Mouse (Mus musculus) brain, embryonic 14.5 days (tissue): ENCODE measurements at regions not wholly inside any gene's neighbourhood (a gene's known extent, or its start where the extent isn't known, plus 50 kb on each side); places are given as distances from the start of the nearest gene placed in this dataset.

Source experiments
- CTCF ChIP-seq: fragments of 200-500 bp; IDR thresholded peaks from 2 replicates; pipeline ENCODE4 v1.5.1; 2012; ENCODE audit warnings: inconsistent platforms, mild to moderate bottlenecking, moderate library complexity, borderline replicate concordance; ENCODE audit not compliant: insufficient read depth, insufficient read length; ENCODE audit errors: extremely low read depth
- POLR2A ChIP-seq: fragments of 200-500 bp; IDR thresholded peaks from 2 replicates; pipeline ENCODE4 v1.6.1; 2012; ENCODE audit warnings: mild to moderate bottlenecking, inconsistent platforms, borderline replicate concordance; ENCODE audit not compliant: poor library complexity, insufficient read depth, insufficient read length, severe bottlenecking; ENCODE audit errors: extremely low read depth

DNA sequence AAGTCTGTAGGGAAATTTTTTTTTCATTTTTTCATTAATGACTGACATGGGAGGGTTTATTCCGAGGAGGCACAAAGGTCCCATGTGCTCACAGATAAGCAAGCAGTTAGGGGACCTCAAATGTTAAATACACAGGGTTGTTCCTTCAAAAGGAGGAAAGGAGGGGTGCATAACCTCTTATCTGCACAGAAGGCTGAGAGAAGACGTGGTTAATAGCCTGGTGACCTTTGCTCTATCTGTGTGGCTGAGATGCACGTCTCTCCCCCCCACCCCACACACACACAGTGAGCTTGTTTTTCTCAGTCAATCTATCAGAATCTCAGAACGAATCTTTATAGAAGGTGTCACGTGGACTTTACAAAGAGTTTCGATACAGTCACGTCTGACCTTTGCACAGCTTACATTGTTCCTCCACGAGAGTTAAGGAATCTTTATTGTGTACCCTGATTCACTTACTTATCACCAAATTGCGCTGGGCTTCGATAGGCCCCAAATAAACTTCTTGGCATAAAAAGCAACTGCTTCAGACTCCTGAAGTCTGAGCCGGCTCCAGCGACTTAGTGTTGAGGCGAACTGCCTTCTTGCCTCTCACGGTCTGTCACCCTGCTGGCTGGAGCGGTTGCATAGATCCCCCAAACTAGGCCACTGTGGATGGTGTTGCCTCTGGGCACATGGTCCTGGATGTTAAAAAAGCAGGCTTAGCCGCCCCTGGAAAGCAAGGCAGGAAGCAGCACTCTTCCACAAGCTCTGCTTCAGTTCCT, 63.1 kb upstream of the Ppm1b start:
- TF ChIP-seq POLR2A: no peak
- no peak for TF ChIP-seq CTCF
